Mouse (Mus musculus) cerebellum, postnatal 36 days (tissue): ENCODE results near the gene Mpv17l2.

Experiments used
- DNase-seq, 2 experiments: peaks; one replicate each; pipeline ENCODE4 v3.0.0; 2021 to 2022; ENCODE audit warnings: mixed read lengths in 2 of 2

Gene Mpv17l2

GRCm38 (mm10) chr8:70719796-70720270, 40.9 kb downstream of the Mpv17l2 start:
- no peak for DNase-seq

GRCm38 (mm10) chr8:70718297-70718696, 42.4 kb downstream of the Mpv17l2 start, which contains the start of gene Gm3336:
Gm3336 (plus strand) TSS chr8:70718543.
- DNase-seq = peak; percentile 77 to 82

- DNase-seq = no peak
Measured at GRCm38 (mm10) chr8:70716521-70717400, 44.0 kb downstream of the Mpv17l2 start.

GRCm38 (mm10) chr8:70715086-70715485, 45.7 kb downstream of the Mpv17l2 start:
- no peak for DNase-seq

GRCm38 (mm10) chr8:70713991-70714390, 46.8 kb downstream of the Mpv17l2 start:
- DNase-seq = no peak

GRCm38 (mm10) chr8:70711041-70711440, 49.7 kb downstream of the Mpv17l2 start:
- no peak for DNase-seq

- peak in 1 of 2 experiments; percentile 51 for DNase-seq
Measured at GRCm38 (mm10) chr8:70710296-70710695, 50.5 kb downstream of the Mpv17l2 start.

GRCm38 (mm10) chr8:70709794-70710193, 51.0 kb downstream of the Mpv17l2 start:
- DNase-seq = no peak
